Mouse (Mus musculus) midbrain, postnatal 0 days (tissue): ENCODE data around the gene Hist1h4b. TPM values are rescaled to one million over a fixed set of nuclear protein-coding genes. Genes with fewer than 3 reads are reported as not detected.
A peak's percentile ranks its signal among the peaks of the same experiment; 100 is the strongest.
"Not testable (repeated sequence)": the region's sequence is repeated elsewhere in the genome, so short reads cannot be mapped to it uniquely, and the experiment has no call there.

Experiments used
- ATAC-seq: fragments of 200-750 bp; cut with Nextera tagmentation; 2 replicates; pipeline ENCODE4 v1.8.0; 2017; ENCODE audit warnings: moderate number of reproducible peaks, mild to moderate bottlenecking, moderate TSS enrichment, moderate library complexity; ENCODE audit not compliant: low FRiP score
- DNase-seq: peaks from one replicate; pipeline ENCODE4 v3.0.0-alpha.2; 2015; ENCODE audit warnings: low spot score
- H3K27ac ChIP-seq: fragments of 300-500 bp; sonication (generic); 2 replicates; pipeline ENCODE4 v1.5.1; 2014; ENCODE audit warnings: low read depth, mild to moderate bottlenecking, low read length, mixed read lengths
- H3K27me3 ChIP-seq: fragments of 300-500 bp; sonication (generic); 2 replicates; pipeline ENCODE4 v1.6.1; 2014; ENCODE audit warnings: low read length, control low read depth, mixed read lengths; ENCODE audit not compliant: insufficient read depth
- H3K36me3 ChIP-seq: fragments of 300-500 bp; sonication (generic); 2 replicates; pipeline ENCODE4 v1.6.1; 2014; ENCODE audit warnings: low read length, control low read depth, mixed read lengths; ENCODE audit not compliant: insufficient read depth
- H3K4me1 ChIP-seq: fragments of 300-500 bp; sonication (generic); 2 replicates; pipeline ENCODE4 v1.6.1; 2014; ENCODE audit warnings: mild to moderate bottlenecking, control low read depth, antibody characterized with exemption, low read length, mixed read lengths; ENCODE audit not compliant: insufficient read depth
- H3K4me2 ChIP-seq: fragments of 300-500 bp; sonication (generic); 2 replicates; pipeline ENCODE4 v1.6.1; 2014; ENCODE audit warnings: low read depth, mild to moderate bottlenecking, low read length, mixed read lengths; ENCODE audit not compliant: poor library complexity, severe bottlenecking
- H3K4me3 ChIP-seq: fragments of 300-500 bp; sonication (generic); 2 replicates; pipeline ENCODE4 v1.5.1; 2014; ENCODE audit warnings: low read depth, mild to moderate bottlenecking, low read length, moderate library complexity
- H3K9ac ChIP-seq: fragments of 300-500 bp; sonication (generic); replicated peaks from 2 replicates; pipeline ENCODE4 v1.6.1; 2014; ENCODE audit warnings: mild to moderate bottlenecking, low read length, moderate library complexity, mixed read lengths; ENCODE audit not compliant: poor library complexity, severe bottlenecking
- H3K9me3 ChIP-seq: fragments of 300-500 bp; sonication (generic); 2 replicates; pipeline ENCODE4 v1.6.1; 2016; ENCODE audit warnings: low read length, control low read depth
- CTCF ChIP-seq: IDR thresholded peaks from 2 replicates; pipeline ENCODE4 v1.5.1; 2016; ENCODE audit warnings: antibody characterized with exemption, mild to moderate bottlenecking
- WGBS: fragments of 180-500 bp; shearing (Covaris S2); extraction: QIAGEN DNeasy Blood & Tissue Kit; methylation state at CpG from one replicate; pipeline ENCODE4 v1.1.7; 2014; 5-methylcytosine and 5-hydroxymethylcytosine counted together
- polyA plus RNA-seq: library from polyadenylated mRNA; unstranded; fragments of >200 nt; fragmentation: Nextera tagmentation; extraction: Ambion mirVana; gene quantifications from 2 replicates; pipeline ENCODE4 v1.2.1, GENCODE M21; 2015
- total RNA-seq: library from RNA; depleted of rRNA; stranded (reverse); fragments of >200 nt; gene quantifications from 2 replicates; pipeline ENCODE4 v1.2.3, GENCODE M21; 2014

The Hist1h4b gene
- total and polyA plus RNA-seq, 2 experiments from 2014 or later: 2.0 to 315 TPM

GRCm38 (mm10) chr13:23743215-23743614 is 13.6 kb upstream of the Hist1h4b start:
- Histone ChIP-seq H3K27ac (no peak overlapping the region), H3K9me3 (no peaks in the 10 kb centered on the region), H3K27me3 (no peaks in the 10 kb centered on the region), H3K9ac (no peak overlapping the region), H3K4me3 (no peak overlapping the region), H3K4me1 (0 out of 2 replicates have a peak, but pooled peaks cover 3% of the 10 kb centered on the region), H3K4me2 (no peak overlapping the region), H3K36me3 (no peaks in the 10 kb centered on the region)
- no peak for TF ChIP-seq CTCF
- ATAC-seq: no peak
- 88% methylated on average over 5 of the region's 5 CpGs for WGBS
- DNase-seq: no peak

GRCm38 (mm10) chr13:23743963-23744362 is 12.8 kb upstream of the Hist1h4b start:
- DNase-seq (no peak), ATAC-seq (no peak)
- no peaks in the 10 kb centered on the region for H3K9me3 ChIP-seq
- H3K4me1 ChIP-seq: 0 out of 2 replicates have a peak, but pooled peaks cover 3% of the 10 kb centered on the region
- no peak overlapping the region for H3K4me3 ChIP-seq
- H3K9ac ChIP-seq: no peak overlapping the region
- H3K27ac ChIP-seq: no peak overlapping the region
- no peaks in the 10 kb centered on the region for H3K36me3 ChIP-seq
- WGBS: 37% methylated on average over 4 of the region's 4 CpGs
- no peak overlapping the region for H3K4me2 ChIP-seq
- no peak for TF ChIP-seq CTCF
- no peaks in the 10 kb centered on the region for H3K27me3 ChIP-seq

GRCm38 (mm10) chr13:23744421-23745380 is 12.1 kb upstream of the Hist1h4b start:
- Histone ChIP-seq H3K9ac (no peak overlapping the region), H3K27ac (no peak overlapping the region)
- WGBS: 4% methylated on average over 13 of the region's 36 CpGs

GRCm38 (mm10) chr13:23745381-23746161 is 11.2 kb upstream of the Hist1h4b start, which contains the start of gene Hist1h3c:
Gene Hist1h3c, minus strand, starts transcription at chr13:23745602.
- no peaks in the 10 kb centered on the region for H3K9me3 ChIP-seq
- WGBS: 1% methylated on average over 21 of the region's 28 CpGs
- ATAC-seq: peak; percentile 81

More at GRCm38 (mm10) chr13:23744421-23745380, 12.1 kb upstream of the Hist1h4b start:
- Histone ChIP-seq H3K9me3 (no peaks in the 10 kb centered on the region), H3K27me3 (no peaks in the 10 kb centered on the region), H3K4me3 (peak overlapping the region; percentile 37; the same call in 1 of the 2 replicates), H3K4me2 (peak overlapping the region; percentile 69), H3K4me1 (0 out of 2 replicates have a peak, but pooled peaks cover 3% of the 10 kb centered on the region), H3K36me3 (no peaks in the 10 kb centered on the region)
- TF ChIP-seq CTCF: no peak
- ATAC-seq (no peak), DNase-seq (no peak)

GRCm38 (mm10) chr13:23746201-23747080 is 10.4 kb upstream of the Hist1h4b start, which contains the start of gene Hist1h2bb:
Gene Hist1h2bb, plus strand, starts transcription at chr13:23746734.
- under 1% methylated on average over 38 of the region's 58 CpGs for WGBS
- not testable (repeated sequence) for H3K27me3 ChIP-seq, H3K9me3 ChIP-seq, H3K36me3 ChIP-seq, H3K9ac ChIP-seq, H3K4me1 ChIP-seq
- Histone ChIP-seq H3K27ac (peak within 1 kb of the TSS; percentile 85), H3K4me2 (peak within 1 kb of the TSS; percentile 69), H3K4me3 (peak within 1 kb of the TSS; percentile 37)
- DNase-seq (peak; percentile 95), ATAC-seq (peak; percentile 92)

More at GRCm38 (mm10) chr13:23745381-23746161, 11.2 kb upstream of the Hist1h4b start, which contains the start of gene Hist1h3c:
- peak within 1 kb of the TSS; percentile 37 for H3K4me3 ChIP-seq
- no peaks in the 10 kb centered on the region for H3K27me3 ChIP-seq
- 0 out of 2 replicates have a peak, but pooled peaks cover 3% of the 10 kb centered on the region for H3K4me1 ChIP-seq
- no peak for TF ChIP-seq CTCF
- no peaks in the 10 kb centered on the region for H3K36me3 ChIP-seq
- DNase-seq: peak; percentile 95
- H3K9ac ChIP-seq: no peak within 1 kb of the TSS
- peak within 1 kb of the TSS; percentile 69 for H3K4me2 ChIP-seq
- H3K27ac ChIP-seq: peak within 1 kb of the TSS; percentile 85
